Mouse (Mus musculus) 3T3-L1 (cell line): ENCODE results near the gene Gnmt.
"Not testable (repeated sequence)": the region's sequence is repeated elsewhere in the genome, so short reads cannot be mapped to it uniquely, and the experiment has no call there.

Experiments
- DNase-seq: peaks from one replicate; pipeline ENCODE4 v3.0.0-alpha.2; 2015; ENCODE audit warnings: low read depth, low spot score

Gnmt gene

GRCm38 (mm10) chr17:46728904-46729318, at the start of gene Gnmt:
Gnmt (minus strand) TSS chr17:46729168.
- DNase-seq: no peak

GRCm38 (mm10) chr17:46776087-46776486, 47.1 kb upstream of the Gnmt start:
- DNase-seq: no peak

- no peak for DNase-seq
Observed at GRCm38 (mm10) chr17:46775070-46775469, 46.1 kb upstream of the Gnmt start.

- DNase-seq: no peak
Observed at GRCm38 (mm10) chr17:46774131-46774472, 45.1 kb upstream of the Gnmt start.

- peak; percentile 76 for DNase-seq
Observed at GRCm38 (mm10) chr17:46773278-46774130, 44.5 kb upstream of the Gnmt start.

GRCm38 (mm10) chr17:46772404-46773277, 43.7 kb upstream of the Gnmt start, which contains the start of gene 2310039H08Rik:
2310039H08Rik (plus strand) TSS chr17:46772635.
- DNase-seq: peak; percentile 94

GRCm38 (mm10) chr17:46772038-46772403, 43.1 kb upstream of the Gnmt start:
- DNase-seq: no peak

GRCm38 (mm10) chr17:46771616-46772015, 42.6 kb upstream of the Gnmt start:
- DNase-seq: no peak

- DNase-seq: peak; percentile 33
Observed at GRCm38 (mm10) chr17:46771025-46771424, 42.1 kb upstream of the Gnmt start.

GRCm38 (mm10) chr17:46770546-46770945, 41.6 kb upstream of the Gnmt start:
- no peak for DNase-seq

GRCm38 (mm10) chr17:46767868-46768267, 38.9 kb upstream of the Gnmt start:
- no peak for DNase-seq

- DNase-seq: not testable (repeated sequence)
Observed at GRCm38 (mm10) chr17:46764916-46765315, 35.9 kb upstream of the Gnmt start.

GRCm38 (mm10) chr17:46763544-46763943, 34.6 kb upstream of the Gnmt start, which contains the start of gene Ptcra:
Ptcra (minus strand) TSS chr17:46763712.
- DNase-seq: no peak

GRCm38 (mm10) chr17:46758753-46759152, 29.8 kb upstream of the Gnmt start:
- no peak for DNase-seq

GRCm38 (mm10) chr17:46751794-46752556, 23.0 kb upstream of the Gnmt start, which contains the start of gene Cnpy3:
Cnpy3 (minus strand) TSS chr17:46752214.
- DNase-seq: peak; percentile 98

- peak; percentile 71 for DNase-seq
Observed at GRCm38 (mm10) chr17:46751056-46751793, 22.3 kb upstream of the Gnmt start.

GRCm38 (mm10) chr17:46750580-46750979, 21.6 kb upstream of the Gnmt start:
- DNase-seq: no peak

GRCm38 (mm10) chr17:46749282-46749681, 20.3 kb upstream of the Gnmt start:
- DNase-seq: no peak

- DNase-seq: no peak
Observed at GRCm38 (mm10) chr17:46747806-46748205, 18.8 kb upstream of the Gnmt start.

- peak; percentile 17 for DNase-seq
Observed at GRCm38 (mm10) chr17:46747234-46747633, 18.3 kb upstream of the Gnmt start.

- no peak for DNase-seq
Observed at GRCm38 (mm10) chr17:46745506-46745905, 16.5 kb upstream of the Gnmt start.
